Mouse (Mus musculus) urinary bladder, postnatal 10 days (tissue): ENCODE results near the gene Ap2a2.
"Not testable (repeated sequence)": the region's sequence is repeated elsewhere in the genome, so short reads cannot be mapped to it uniquely, and the experiment has no call there.

ENCODE experiments used
- DNase-seq: peaks from one replicate; pipeline ENCODE4 v3.0.0; 2022; ENCODE audit warnings: low spot score

Gene Ap2a2

GRCm38 (mm10) chr7:141661481-141661880 is 99.5 kb downstream of the Ap2a2 start:
- no peak for DNase-seq

GRCm38 (mm10) chr7:141662223-141662622 is 100.2 kb downstream of the Ap2a2 start:
- no peak for DNase-seq

- no peak for DNase-seq
Observed at GRCm38 (mm10) chr7:141666190-141666589, 104.2 kb downstream of the Ap2a2 start.

GRCm38 (mm10) chr7:141669097-141669496 is 107.1 kb downstream of the Ap2a2 start:
- DNase-seq = not testable (repeated sequence)

- no peak for DNase-seq
Observed at GRCm38 (mm10) chr7:141670999-141671398, 109.0 kb downstream of the Ap2a2 start.

GRCm38 (mm10) chr7:141671626-141672291 is 109.8 kb downstream of the Ap2a2 start:
- no peak for DNase-seq

GRCm38 (mm10) chr7:141678922-141679321 is 116.9 kb downstream of the Ap2a2 start:
- no peak for DNase-seq
